Mouse (Mus musculus): ENCODE results near the gene Scg5.

The Scg5 gene

GRCm38 (mm10) chr2:113828943-113829882 lies at the start of gene Scg5:
Scg5 (minus strand) TSS chr2:113829121.
- DNase-seq: peak; percentile 84 to 90

DNA sequence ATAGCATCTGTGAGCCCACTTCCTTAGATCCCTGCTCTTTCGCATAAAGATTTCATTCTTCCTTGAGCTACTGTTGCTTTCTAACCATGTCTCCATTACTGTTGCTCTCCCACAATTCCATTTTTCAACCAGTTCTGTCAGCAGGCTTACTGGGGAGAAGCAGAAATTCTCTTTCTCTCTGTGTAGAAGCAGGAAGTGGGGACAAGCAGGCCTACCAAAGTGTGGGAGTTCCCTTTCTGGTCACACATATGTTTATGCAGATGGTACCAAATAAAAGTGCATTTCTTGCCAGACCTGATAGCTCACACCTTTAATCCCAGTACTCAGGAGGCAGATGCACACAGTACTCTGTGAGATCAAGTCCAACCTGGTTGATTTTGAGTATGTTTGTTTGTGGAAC lies 41.2 kb upstream of the Scg5 start:
- DNase-seq: no peak

GRCm38 (mm10) chr2:113868404-113868803 lies 39.5 kb upstream of the Scg5 start:
- no peak for DNase-seq

DNA sequence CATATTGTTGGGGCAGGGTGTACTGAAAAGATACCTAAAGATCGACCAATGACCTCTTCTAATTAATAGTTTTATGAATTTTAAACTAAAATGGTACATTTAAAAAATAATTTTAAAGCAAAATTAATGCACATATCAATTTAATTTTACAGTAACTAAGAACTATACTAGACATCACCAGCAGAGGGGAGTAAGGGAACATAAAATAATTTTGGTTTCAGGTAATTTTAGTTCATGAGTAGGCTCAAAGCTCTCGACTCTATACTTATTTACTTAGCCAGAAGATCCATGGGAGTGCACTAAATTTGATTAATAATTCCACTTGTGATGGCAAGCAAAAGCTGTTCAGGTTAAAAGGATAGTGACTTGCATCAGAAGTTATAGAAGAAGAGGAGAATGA lies 37.2 kb upstream of the Scg5 start:
- DNase-seq: no peak

DNA sequence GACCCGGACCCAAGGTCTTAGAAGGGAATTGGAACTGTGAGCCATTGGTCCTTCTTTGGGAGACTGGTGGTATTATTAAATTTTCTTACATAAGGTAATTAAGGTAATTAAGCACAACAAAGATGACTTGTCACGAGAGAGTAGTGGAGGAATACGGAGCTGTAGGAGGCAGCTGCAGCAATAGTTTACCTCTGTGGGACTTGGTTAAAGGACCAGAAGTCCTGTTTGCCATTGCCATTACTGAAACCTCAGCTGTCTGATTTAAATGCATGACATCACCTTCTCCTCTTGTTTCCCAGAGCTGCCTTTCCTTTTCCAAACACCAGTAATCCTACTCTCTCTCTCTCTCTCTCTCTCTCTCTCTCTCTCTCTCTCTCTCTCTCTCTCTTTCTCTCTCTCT lies 20.2 kb upstream of the Scg5 start:
- peak in 1 of 2 experiments; percentile 17 for DNase-seq

GRCm38 (mm10) chr2:113848245-113849121 lies 19.6 kb upstream of the Scg5 start, which contains the start of gene Arhgap11a:
Arhgap11a (minus strand) TSS chr2:113848661.
- peak; percentile 92 to 94 for DNase-seq

- peak in 1 of 2 experiments; percentile 38 for DNase-seq
These were observed 18.8 kb upstream of the Scg5 start for GRCm38 (mm10) chr2:113847678-113848244.

GRCm38 (mm10) chr2:113845081-113845480 lies 16.2 kb upstream of the Scg5 start:
- DNase-seq: no peak

GRCm38 (mm10) chr2:113841656-113842437 lies 12.9 kb upstream of the Scg5 start:
- DNase-seq: no peak

- DNase-seq: peak in 1 of 2 experiments; percentile 40
These were observed 10.6 kb upstream of the Scg5 start for GRCm38 (mm10) chr2:113839488-113839887.

- no peak for DNase-seq
These were observed 6.3 kb upstream of the Scg5 start for GRCm38 (mm10) chr2:113835219-113835618.

DNA sequence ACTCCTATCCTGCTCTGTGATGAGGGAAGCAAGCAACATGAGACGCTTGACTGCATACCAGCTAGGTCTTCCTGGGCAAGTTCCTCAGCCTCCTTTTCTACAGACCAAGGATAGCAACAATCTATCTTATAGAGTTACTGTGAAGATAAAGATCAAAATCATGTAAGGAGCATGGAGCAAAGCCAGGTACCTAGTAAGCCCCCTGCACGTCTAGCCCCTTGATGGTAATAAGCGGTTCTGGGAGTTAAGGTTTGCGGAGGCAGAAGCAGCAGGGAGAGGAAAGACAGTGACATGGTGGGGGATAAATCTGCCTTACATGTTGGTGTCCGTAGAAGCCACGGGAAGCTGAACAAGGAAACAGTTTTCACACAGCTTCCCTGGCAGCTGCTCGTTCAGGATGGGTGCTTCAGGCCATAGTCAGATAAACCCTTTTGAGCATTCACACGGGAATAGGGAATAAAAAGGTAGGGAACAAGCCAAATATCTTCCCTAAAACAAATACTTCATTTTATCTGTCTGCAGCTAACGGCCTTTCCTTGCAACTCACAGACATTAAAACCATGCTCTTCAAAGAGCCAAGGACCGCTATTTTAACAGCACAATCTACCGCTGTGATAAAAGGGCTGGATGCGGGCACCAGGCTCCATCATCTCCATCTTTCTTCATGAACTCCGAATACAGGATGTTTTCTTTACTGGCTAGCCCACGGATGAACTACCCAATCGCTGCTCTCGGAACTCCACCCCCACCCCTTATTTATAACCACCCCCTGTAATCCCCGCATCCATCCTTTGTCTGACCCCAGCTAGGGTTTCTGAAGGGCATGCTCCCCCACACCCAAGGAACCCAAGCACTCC lies 607 bp downstream of the Scg5 start:
- DNase-seq: no peak

GRCm38 (mm10) chr2:113823909-113824308 lies 5.0 kb downstream of the Scg5 start:
- DNase-seq: peak in 1 of 2 experiments; percentile 44

- no peak for DNase-seq
These were observed 6.6 kb downstream of the Scg5 start for GRCm38 (mm10) chr2:113822367-113822766.

DNA sequence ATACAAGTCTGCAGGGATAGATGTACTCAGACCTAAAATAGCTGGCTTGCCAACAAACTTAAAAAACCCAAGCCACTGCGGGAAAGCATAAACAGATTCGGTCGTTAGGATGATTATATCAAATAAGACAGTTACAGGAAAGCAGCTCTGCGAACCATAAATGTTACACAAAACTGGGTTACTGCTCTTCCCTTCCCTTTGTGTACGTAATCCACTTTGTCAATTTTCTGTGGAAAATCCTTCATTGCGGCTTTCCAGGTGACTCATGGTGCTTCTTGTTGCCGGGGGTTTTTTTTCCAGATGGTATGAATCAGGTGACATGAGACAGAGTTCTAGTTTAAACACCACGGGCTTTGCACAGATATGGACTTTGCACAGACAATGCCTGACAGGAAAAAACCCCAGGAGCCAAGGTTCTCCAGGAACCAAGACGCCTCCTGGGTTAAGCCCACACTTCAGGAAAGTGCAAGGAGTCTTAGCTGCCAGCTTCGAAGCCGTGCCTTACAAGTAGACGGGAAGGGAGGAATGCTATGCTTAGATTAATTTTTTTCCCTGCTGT lies 7.7 kb downstream of the Scg5 start:
- DNase-seq: peak in 1 of 2 experiments; percentile 26

DNA sequence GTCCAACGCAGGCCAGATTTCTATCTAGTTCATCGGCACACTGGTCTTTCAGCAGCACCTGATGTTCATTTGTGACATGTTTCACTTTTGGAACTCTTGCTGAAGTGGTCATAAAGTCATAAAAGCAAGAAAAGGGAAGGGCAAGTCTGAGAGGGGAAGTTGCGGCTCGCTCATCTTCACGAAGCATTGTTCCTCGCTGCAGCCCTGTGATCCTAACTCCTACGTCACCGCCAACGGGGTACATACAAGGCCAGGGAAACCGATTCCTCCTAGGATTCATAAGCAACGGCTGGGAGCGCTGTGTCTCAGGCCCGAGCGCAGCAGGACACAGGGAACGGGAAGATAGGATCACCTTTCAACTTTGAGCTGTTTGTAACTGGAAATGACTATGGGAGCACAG lies 8.8 kb downstream of the Scg5 start:
- no peak for DNase-seq

GRCm38 (mm10) chr2:113817681-113818606 lies 11.0 kb downstream of the Scg5 start:
- no peak for DNase-seq

DNA sequence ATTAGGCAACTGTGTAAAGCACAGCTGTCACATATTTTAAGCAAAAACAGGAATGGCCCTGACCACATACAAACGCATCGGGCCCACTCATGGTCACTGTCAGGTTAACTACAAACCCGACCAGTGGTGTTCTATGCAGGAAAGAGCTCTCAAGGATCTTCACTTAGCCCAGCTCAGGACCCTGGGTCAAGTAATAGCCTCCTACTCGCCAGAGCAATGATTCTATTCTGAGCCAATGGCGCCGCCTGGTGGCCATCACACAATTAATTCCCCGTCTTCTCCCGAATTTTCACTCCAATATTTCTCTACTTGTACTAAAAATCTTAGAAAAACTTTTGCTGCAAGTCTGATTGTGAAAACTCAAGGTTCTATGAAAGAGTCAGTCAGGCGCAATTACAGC lies 21.3 kb downstream of the Scg5 start:
- DNase-seq: peak; percentile 87

GRCm38 (mm10) chr2:113806851-113807577 lies 21.9 kb downstream of the Scg5 start:
- DNase-seq: no peak
